Mouse (Mus musculus): ENCODE data around the gene Gabrg3. TPM values are rescaled to one million over a fixed set of nuclear protein-coding genes. Genes with fewer than 3 reads are reported as not detected.
A peak's percentile ranks its signal among the peaks of the same experiment; 100 is the strongest.

Gabrg3 gene
- polyA plus RNA-seq (2015; fragmentation: Nextera tagmentation; extraction: Ambion mirVana): 7.5 and 8.5 TPM in 2 replicates

DNA sequence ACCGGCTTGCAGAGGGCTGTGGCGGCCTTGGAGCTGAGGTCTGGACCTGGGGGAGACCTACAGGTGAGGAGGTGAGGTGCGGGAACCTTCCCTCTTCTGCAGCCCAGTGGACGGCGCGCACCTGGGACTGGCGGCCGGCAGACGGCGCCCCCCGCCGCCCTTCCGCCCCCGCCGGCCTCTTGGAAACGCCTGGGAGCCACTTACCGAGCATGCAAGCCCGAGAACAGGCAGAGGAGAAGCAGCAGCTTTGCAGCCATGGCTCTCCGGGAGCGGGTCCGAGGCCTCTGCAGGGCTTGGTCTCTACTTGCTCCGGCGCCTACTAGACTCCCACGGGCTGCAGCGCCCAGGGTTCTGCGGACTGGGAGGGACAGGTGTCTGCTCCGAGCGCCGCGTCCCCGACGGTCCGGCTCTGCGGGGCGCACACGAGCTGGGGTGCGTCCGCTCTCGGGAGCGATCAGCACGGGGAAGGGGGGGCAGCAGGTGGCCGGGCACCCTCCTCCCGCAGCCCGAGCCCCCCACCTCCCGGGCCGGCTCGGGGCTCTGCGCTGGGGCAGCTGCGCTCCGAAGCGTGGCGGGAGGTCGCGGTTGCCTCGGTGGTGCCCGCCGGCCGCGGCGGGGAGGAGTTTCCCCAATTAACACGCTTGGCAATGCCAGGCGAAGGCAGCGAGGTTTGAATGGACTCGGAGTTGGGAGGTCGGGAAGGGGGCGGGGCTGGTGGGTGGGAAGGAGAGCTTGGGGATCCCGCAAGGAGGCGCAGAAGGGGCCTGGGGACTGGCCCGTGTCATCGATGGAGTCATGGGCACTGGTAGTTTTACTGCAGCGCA lies at the start of gene Gabrg3:
Gene Gabrg3, minus strand, starts transcription at position 672 of the 824 bp plus-strand sequence.
- H3K4me2 ChIP-seq: peak within 1 kb of the TSS; percentile 95
- WGBS: under 1% methylated on average over 67 of the region's 71 CpGs
- peaks cover 7% of the 10 kb centered on the region for H3K4me1 ChIP-seq (replicated peaks)
- H3K9me3 ChIP-seq: no peaks in the 10 kb centered on the region
- H3K36me3 ChIP-seq: no peaks in the 10 kb centered on the region
- peak within 1 kb of the TSS; percentile 75 for H3K9ac ChIP-seq
- peak; percentile 86 for ATAC-seq (ENCODE audit: low FRiP score, low read depth)
- H3K4me3 ChIP-seq: peak within 1 kb of the TSS; percentile 90
- H3K27ac ChIP-seq (replicated peaks): peak within 1 kb of the TSS; percentile 71
- H3K27me3 ChIP-seq: 0 out of 2 replicates have a peak, but pooled peaks cover 7% of the 10 kb centered on the region

- H3K4me3 ChIP-seq: no peak overlapping the region
- H3K27me3 ChIP-seq: no peaks in the 10 kb centered on the region
- no peak overlapping the region for H3K9ac ChIP-seq
- H3K4me1 ChIP-seq (replicated peaks): no peaks in the 10 kb centered on the region
- no peak overlapping the region for H3K27ac ChIP-seq (replicated peaks)
- no peak for ATAC-seq (ENCODE audit: low FRiP score, low read depth)
- 92% methylated on average over 1 of the region's 1 CpGs for WGBS
- H3K9me3 ChIP-seq: no peaks in the 10 kb centered on the region
- H3K36me3 ChIP-seq: no peaks in the 10 kb centered on the region
- no peak overlapping the region for H3K4me2 ChIP-seq
Measured at GRCm38 (mm10) chr7:57422675-57423074, 35.7 kb upstream of the Gabrg3 start.

- Histone ChIP-seq H3K27me3 (no peaks in the 10 kb centered on the region), H3K4me3 (no peak overlapping the region), H3K27ac (replicated peaks) (no peak overlapping the region), H3K9ac (no peak overlapping the region), H3K36me3 (no peaks in the 10 kb centered on the region), H3K4me2 (no peak overlapping the region), H3K4me1 (replicated peaks) (no peaks in the 10 kb centered on the region), H3K9me3 (no peaks in the 10 kb centered on the region)
- WGBS: 90% methylated on average over 1 of the region's 1 CpGs
- no peak for ATAC-seq (ENCODE audit: low FRiP score, low read depth)
Measured at GRCm38 (mm10) chr7:57421044-57421443, 34.1 kb upstream of the Gabrg3 start.

- no peaks in the 10 kb centered on the region for H3K4me1 ChIP-seq (replicated peaks)
- H3K9me3 ChIP-seq: no peaks in the 10 kb centered on the region
- ATAC-seq (ENCODE audit: low FRiP score, low read depth): no peak
- no peak within 1 kb of the TSS for H3K9ac ChIP-seq
- H3K27ac ChIP-seq (replicated peaks): no peak within 1 kb of the TSS
- 82% methylated on average over 2 of the region's 2 CpGs for WGBS
- no peak within 1 kb of the TSS for H3K4me2 ChIP-seq
- H3K27me3 ChIP-seq: no peaks in the 10 kb centered on the region
- H3K4me3 ChIP-seq: no peak within 1 kb of the TSS
- no peaks in the 10 kb centered on the region for H3K36me3 ChIP-seq
Measured at GRCm38 (mm10) chr7:57419392-57419791, 32.4 kb upstream of the Gabrg3 start, which contains the start of gene Gabrb3. Gene Gabrb3 (plus strand): TSS chr7:57419692.

DNA sequence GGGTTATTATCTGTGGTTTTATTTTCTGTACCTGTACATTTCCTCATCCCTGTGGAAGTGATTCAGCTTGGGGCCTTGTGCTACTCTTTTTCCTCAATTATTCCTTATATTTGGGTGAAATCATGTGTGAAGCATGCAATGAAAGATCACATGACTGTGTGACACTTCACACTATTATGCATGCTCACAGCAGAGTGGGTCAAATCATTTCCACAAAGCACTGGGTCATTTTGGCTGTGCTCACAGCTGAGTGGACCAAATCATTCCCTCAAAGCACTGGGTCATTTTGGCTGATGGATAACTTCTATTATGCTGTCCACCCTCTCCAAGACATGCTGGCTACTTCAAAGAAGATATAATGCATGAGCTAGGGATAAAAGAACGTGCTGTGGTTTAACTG lies 25.9 kb upstream of the Gabrg3 start:
- Histone ChIP-seq H3K27me3 (no peaks in the 10 kb centered on the region), H3K9ac (no peak overlapping the region), H3K27ac (replicated peaks) (no peak overlapping the region), H3K9me3 (no peaks in the 10 kb centered on the region), H3K36me3 (no peaks in the 10 kb centered on the region), H3K4me1 (replicated peaks) (no peaks in the 10 kb centered on the region), H3K4me2 (no peak overlapping the region), H3K4me3 (no peak overlapping the region)
- 15% methylated on average over 1 of the region's 1 CpGs for WGBS
- ATAC-seq (ENCODE audit: low FRiP score, low read depth): no peak

DNA sequence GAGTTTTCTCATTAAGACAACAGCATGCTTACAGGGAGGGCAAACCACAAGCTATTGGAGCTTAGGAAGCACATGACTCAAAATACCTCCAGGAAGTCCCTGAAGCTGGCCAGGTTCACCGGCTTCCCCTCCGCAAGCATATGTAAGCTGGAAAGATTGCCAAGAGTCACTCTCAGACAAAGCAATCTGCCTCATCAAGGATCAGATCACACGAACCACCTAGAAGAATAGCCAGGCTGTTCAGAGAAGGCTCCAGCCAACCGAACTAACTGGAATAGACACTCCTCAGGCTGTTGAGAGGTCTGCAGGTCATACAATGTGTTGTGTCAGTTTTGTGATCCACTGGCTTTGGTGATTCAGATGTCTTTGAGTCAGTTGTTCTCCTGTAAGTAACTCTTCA lies 24.2 kb upstream of the Gabrg3 start:
- Histone ChIP-seq H3K27ac (replicated peaks) (no peak overlapping the region), H3K9me3 (no peaks in the 10 kb centered on the region), H3K4me3 (no peak overlapping the region), H3K4me2 (no peak overlapping the region), H3K4me1 (replicated peaks) (no peaks in the 10 kb centered on the region), H3K9ac (no peak overlapping the region), H3K36me3 (no peaks in the 10 kb centered on the region), H3K27me3 (no peaks in the 10 kb centered on the region)
- ATAC-seq (ENCODE audit: low FRiP score, low read depth): no peak
- 77% methylated on average over 4 of the region's 4 CpGs for WGBS

- Histone ChIP-seq H3K36me3 (no peaks in the 10 kb centered on the region), H3K4me3 (no peak overlapping the region), H3K4me1 (replicated peaks) (no peaks in the 10 kb centered on the region), H3K9me3 (no peaks in the 10 kb centered on the region), H3K27ac (replicated peaks) (no peak overlapping the region), H3K4me2 (no peak overlapping the region), H3K27me3 (no peaks in the 10 kb centered on the region), H3K9ac (no peak overlapping the region)
- whole genome bisulfite sequencing: 88% methylated on average over 4 of the region's 4 CpGs
- no peak for ATAC-seq (ENCODE audit: low FRiP score, low read depth)
Measured at GRCm38 (mm10) chr7:57393551-57393950, 6.6 kb upstream of the Gabrg3 start.

- 0 out of 2 replicates have a peak, but pooled peaks cover 7% of the 10 kb centered on the region for H3K27me3 ChIP-seq
- no peak for ATAC-seq (ENCODE audit: low FRiP score, low read depth)
- H3K4me2 ChIP-seq: no peak overlapping the region
- H3K9me3 ChIP-seq: no peaks in the 10 kb centered on the region
- no peaks in the 10 kb centered on the region for H3K36me3 ChIP-seq
- peaks cover 7% of the 10 kb centered on the region for H3K4me1 ChIP-seq (replicated peaks)
- 50% methylated on average over 4 of the region's 4 CpGs for WGBS
- H3K9ac ChIP-seq: no peak overlapping the region
- no peak overlapping the region for H3K4me3 ChIP-seq
- H3K27ac ChIP-seq (replicated peaks): no peak overlapping the region
Measured at GRCm38 (mm10) chr7:57390046-57390445, 3.1 kb upstream of the Gabrg3 start.

GRCm38 (mm10) chr7:57387341-57387654 lies 310 bp upstream of the Gabrg3 start:
- Histone ChIP-seq H3K4me1 (replicated peaks) (peaks cover 7% of the 10 kb centered on the region), H3K27me3 (0 out of 2 replicates have a peak, but pooled peaks cover 7% of the 10 kb centered on the region), H3K9ac (peak overlapping the region; percentile 75), H3K27ac (replicated peaks) (peak overlapping the region; percentile 71; the same call in 1 of the 2 replicates), H3K4me2 (peak overlapping the region; percentile 95), H3K4me3 (peak overlapping the region; percentile 90), H3K9me3 (no peaks in the 10 kb centered on the region), H3K36me3 (no peaks in the 10 kb centered on the region)
- WGBS: 15% methylated on average over 6 of the region's 6 CpGs
- ATAC-seq (ENCODE audit: low FRiP score, low read depth): no peak

DNA sequence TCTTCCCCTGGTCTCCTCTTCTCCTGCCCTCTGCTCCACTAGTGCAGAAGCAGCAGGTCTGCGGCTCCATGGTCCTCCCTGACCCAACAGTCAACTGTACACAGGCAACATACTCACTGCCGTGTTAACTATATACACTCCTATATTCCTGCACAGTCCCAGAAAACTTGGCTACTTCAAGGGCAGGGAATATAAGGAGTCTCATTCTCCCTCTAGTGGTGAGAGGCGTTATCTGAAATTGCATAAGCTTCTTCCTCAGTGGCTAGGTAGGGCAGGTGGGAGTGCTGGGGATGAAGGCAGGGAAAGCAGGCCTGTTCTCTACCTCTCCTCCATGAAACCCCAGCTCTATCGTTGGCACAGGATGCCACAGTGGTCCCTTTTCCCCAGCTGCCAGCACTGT lies 2.9 kb downstream of the Gabrg3 start:
- no peak overlapping the region for H3K9ac ChIP-seq
- H3K9me3 ChIP-seq: no peaks in the 10 kb centered on the region
- H3K27ac ChIP-seq (replicated peaks): no peak overlapping the region
- ATAC-seq (ENCODE audit: low FRiP score, low read depth): peak; percentile 66
- no peaks in the 10 kb centered on the region for H3K36me3 ChIP-seq
- peaks cover 7% of the 10 kb centered on the region for H3K4me1 ChIP-seq (replicated peaks)
- 30% methylated on average over 4 of the region's 4 CpGs for WGBS
- no peak overlapping the region for H3K4me3 ChIP-seq
- 0 out of 2 replicates have a peak, but pooled peaks cover 7% of the 10 kb centered on the region for H3K27me3 ChIP-seq
- H3K4me2 ChIP-seq: peak overlapping the region; percentile 33

GRCm38 (mm10) chr7:57366013-57366390 lies 21.0 kb downstream of the Gabrg3 start:
- Histone ChIP-seq H3K4me2 (no peak overlapping the region), H3K4me3 (no peak overlapping the region), H3K9me3 (no peaks in the 10 kb centered on the region), H3K4me1 (replicated peaks) (no peaks in the 10 kb centered on the region), H3K36me3 (no peaks in the 10 kb centered on the region), H3K27ac (replicated peaks) (no peak overlapping the region), H3K27me3 (no peaks in the 10 kb centered on the region), H3K9ac (no peak overlapping the region)
- 82% methylated on average over 5 of the region's 5 CpGs for WGBS
- ATAC-seq (ENCODE audit: low FRiP score, low read depth): no peak

DNA sequence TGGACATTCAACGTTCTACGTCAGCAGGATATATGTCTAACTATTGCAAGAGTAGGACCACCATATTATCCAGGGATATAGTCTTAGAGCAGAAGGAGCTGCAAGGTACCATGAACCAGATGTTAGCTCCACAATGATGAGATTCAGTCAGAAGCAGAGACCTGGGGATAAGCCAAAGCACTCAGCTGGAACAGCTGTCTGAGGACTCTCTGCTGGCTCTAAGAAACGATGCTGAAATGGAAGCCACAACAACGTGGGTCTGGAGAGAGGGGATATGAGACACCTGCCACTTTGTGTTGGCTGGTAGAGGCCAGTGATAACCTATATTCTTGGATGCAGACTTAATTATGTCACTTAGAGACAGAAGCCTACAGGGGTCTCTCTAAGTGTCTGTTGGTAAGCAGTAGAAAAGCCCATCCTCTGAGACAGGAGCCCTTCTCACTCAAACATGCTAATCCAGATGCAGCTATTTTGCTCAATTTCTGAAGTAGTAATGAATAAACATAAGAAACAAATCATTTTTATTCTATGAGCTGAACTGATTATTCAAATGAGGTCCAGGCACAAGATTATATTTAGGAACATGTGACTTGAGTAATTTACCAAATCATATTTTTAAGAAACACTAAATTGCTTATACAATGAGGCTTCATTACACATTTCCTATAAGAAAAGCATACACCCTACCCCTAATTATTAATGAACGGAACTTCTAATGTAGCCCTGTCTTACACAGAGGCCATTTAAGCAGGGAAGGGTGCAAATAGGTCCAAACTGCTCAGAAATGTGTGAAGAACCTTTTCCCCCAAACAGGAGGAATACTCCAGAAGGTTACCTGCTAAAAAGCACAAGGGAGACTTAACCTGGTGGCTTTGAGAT lies 21.6 kb downstream of the Gabrg3 start:
- no peaks in the 10 kb centered on the region for H3K4me1 ChIP-seq (replicated peaks)
- no peaks in the 10 kb centered on the region for H3K9me3 ChIP-seq
- H3K36me3 ChIP-seq: no peaks in the 10 kb centered on the region
- H3K4me2 ChIP-seq: no peak overlapping the region
- H3K27me3 ChIP-seq: no peaks in the 10 kb centered on the region
- 82% methylated on average over 5 of the region's 5 CpGs for WGBS
- ATAC-seq (ENCODE audit: low FRiP score, low read depth): no peak
- no peak overlapping the region for H3K4me3 ChIP-seq
- H3K27ac ChIP-seq (replicated peaks): no peak overlapping the region
- H3K9ac ChIP-seq: no peak overlapping the region
